Comparison of ENCODE assay signal across 26 mouse cellular contexts in genomic region chr13:113729574-113729973, GRCm38 (mm10).
DNase-seq lines count a peak whose midpoint lies in the region; TF ChIP-seq lines count a peak whose summit lies in the region.
"Had no signal": no experiment of that assay in that cellular context is flagged by ENCODE, and none has a peak within 500 bp of the region (broad histone marks: within the 10 kb centered on the region; RNA-seq: fewer than 3 reads in every experiment).

No protein-coding gene starts in this region.

- peak overlapping the region; percentile 74 for H3K27ac ChIP-seq in ES-Bruce4 (ENCODE audit: insufficient read depth, low read length)
- H3K27ac ChIP-seq: embryonic facial prominence, embryonic 15.5 days; forebrain, embryonic 10.5 days; heart, embryonic 15.5 days; hindbrain, postnatal 0 days; left cerebral cortex, adult 2 months; liver, embryonic 13.5 days; midbrain, embryonic 13.5 days; neural tube, embryonic 12.5 days had no signal

- TF ChIP-seq POLR2A in ES-Bruce4 (IDR thresholded peaks at IDR 0.05; ENCODE audit: insufficient read depth, low read length) = no peak

- H3K9ac ChIP-seq in ES-Bruce4 (ENCODE audit: low read depth, poor library complexity, severe bottlenecking) = no peak overlapping the region
- H3K9ac ChIP-seq: embryonic facial prominence, embryonic 15.5 days; heart, embryonic 15.5 days; liver, embryonic 13.5 days; midbrain, embryonic 13.5 days; neural tube, embryonic 12.5 days had no signal

- peak; percentile 7 for DNase-seq in gastrocnemius, adult 18-20 months (ENCODE audit: low spot score)
- no peak for DNase-seq in gastrocnemius, postnatal 4 days (ENCODE audit: low spot score in 2 of 2)
- DNase-seq in heart, adult 8-10 months (ENCODE audit: low spot score) = peak; percentile 18
- no peak for DNase-seq in heart, postnatal 4 days
- peak; percentile 16 to 33 for DNase-seq in gastrocnemius, postnatal 36 days
- DNase-seq in cerebellum, adult 11 months = no peak
- DNase-seq in ovary, postnatal 14 days (ENCODE audit: low spot score) = no peak
- DNase-seq: cerebellum, adult 2 months; cerebellum, postnatal 36 days; layer of hippocampus, adult 9-11 months; liver, embryonic 13.5 days; lung, adult 2 months; lung, postnatal 14 days; retina, postnatal 1 day; right cerebral cortex, postnatal 25 days; thymus, postnatal 36 days had no signal

- no peak for TF ChIP-seq CTCF in ES-Bruce4 (IDR thresholded peaks at IDR 0.05; ENCODE audit: low read depth, low read length)

- H3K27me3 ChIP-seq in ES-Bruce4 (ENCODE audit: control insufficient read depth, insufficient read depth, low read length, poor library complexity, severe bottlenecking) = no peaks in the 10 kb centered on the region
- H3K27me3 ChIP-seq: embryonic facial prominence, embryonic 15.5 days; heart, embryonic 15.5 days; liver, embryonic 13.5 days; midbrain, embryonic 13.5 days; neural tube, embryonic 12.5 days; Patski had no signal

- H3K36me3 ChIP-seq in ES-Bruce4 (ENCODE audit: control insufficient read depth, insufficient read depth, low read length, poor library complexity, severe bottlenecking) = no peaks in the 10 kb centered on the region; the same call in 1 of the 2 replicates
- H3K36me3 ChIP-seq: embryonic facial prominence, embryonic 15.5 days; G1E; heart, embryonic 15.5 days; liver, embryonic 13.5 days; midbrain, embryonic 13.5 days; neural tube, embryonic 12.5 days had no signal

- H3K9me3 ChIP-seq in ES-Bruce4 (replicated peaks; ENCODE audit: control insufficient read depth, insufficient read depth, low read length, poor library complexity, severe bottlenecking) = no peaks in the 10 kb centered on the region
- H3K9me3 ChIP-seq: embryonic facial prominence, embryonic 15.5 days; forebrain, embryonic 10.5 days; G1E; heart, embryonic 15.5 days; liver, embryonic 13.5 days; midbrain, embryonic 13.5 days; neural tube, embryonic 12.5 days had no signal

- no peaks in the 10 kb centered on the region for H3K4me1 ChIP-seq in ES-Bruce4 (ENCODE audit: control insufficient read depth, insufficient read depth, low read length)
- H3K4me1 ChIP-seq: heart, embryonic 15.5 days; liver, embryonic 13.5 days had no signal

- intact Hi-C loops in gastrocnemius, postnatal 36 days (cut with DNase I) = no loop called here

- H3K4me3 ChIP-seq in ES-Bruce4 (ENCODE audit: low read depth, low read length) = no peak overlapping the region
- H3K4me3 ChIP-seq: embryonic facial prominence, embryonic 15.5 days; forebrain, embryonic 10.5 days; heart, embryonic 15.5 days; left cerebral cortex, adult 2 months; liver, embryonic 13.5 days; midbrain, embryonic 13.5 days; neural tube, embryonic 12.5 days had no signal

- no peak for TF ChIP-seq EP300 in ES-Bruce4 (IDR thresholded peaks at IDR 0.05; ENCODE audit: insufficient read depth, low read depth, low read length)

Comparison
In these comparisons a context has a peak if more than half of its experiments do, and no peak if none do; other contexts are left out.
1. DNase-seq: peak in gastrocnemius, adult 18-20 months (single experiment), heart, adult 8-10 months (single experiment) and gastrocnemius, postnatal 36 days (2 of 2); none in gastrocnemius, postnatal 4 days (0 of 2), heart, postnatal 4 days (single experiment), cerebellum, adult 11 months (single experiment) and ovary, postnatal 14 days (single experiment).